In genomic region chr6:3447404-3447803, GRCm38 (mm10) we compare ENCODE assay signal across 8 mouse cellular contexts. TPM values are rescaled to one million over a fixed set of nuclear protein-coding genes. Genes with fewer than 3 reads are reported as not detected.
A peak's percentile ranks its signal among the peaks of the same experiment; 100 is the strongest.
DNase-seq lines count a peak whose midpoint lies in the region; ATAC-seq lines count a peak whose summit lies in the region.

No protein-coding gene starts in this region.

- H3K9ac ChIP-seq in midbrain, embryonic 13.5 days (replicated peaks): no peak overlapping the region

- H3K27ac ChIP-seq in midbrain, embryonic 13.5 days: no peak overlapping the region

- peak; percentile 23 to 39 for DNase-seq in urinary bladder, adult 18-20 months (ENCODE audit: low spot score in 2 of 2)
- no peak for DNase-seq in urinary bladder, adult 2 months (ENCODE audit: low spot score)
- peak; percentile 62 for DNase-seq in embryo, embryonic 11.5 days (ENCODE audit: low read depth, low spot score)
- DNase-seq in kidney, adult 11 months: peak; percentile 66
- peak; percentile 54 for DNase-seq in left cerebral cortex, postnatal 4 days
- peak; percentile 54 for DNase-seq in spleen, adult 12 weeks (ENCODE audit: low spot score)

- H3K4me3 ChIP-seq in midbrain, embryonic 13.5 days (replicated peaks): no peak overlapping the region

- H3K27me3 ChIP-seq in midbrain, embryonic 13.5 days: no peaks in the 10 kb centered on the region

- no peaks in the 10 kb centered on the region for H3K36me3 ChIP-seq in midbrain, embryonic 13.5 days

- intact Hi-C loops in left cerebral cortex, postnatal 4 days (cut with DNase I): no loop called here

- H3K4me1 ChIP-seq in midbrain, embryonic 13.5 days (replicated peaks): no peaks in the 10 kb centered on the region

- no peak overlapping the region for H3K4me2 ChIP-seq in midbrain, embryonic 13.5 days (replicated peaks)

- 12% methylated on average over 5 of the region's 5 CpGs for WGBS in midbrain, embryonic 13.5 days

- ATAC-seq in granulocyte monocyte progenitor cell, adult 5-6 weeks (replicated peaks; ENCODE audit: poor library complexity, severe bottlenecking): peak; percentile 100
- peak; percentile 89 for ATAC-seq in midbrain, embryonic 13.5 days

- H3K9me3 ChIP-seq in midbrain, embryonic 13.5 days: no peaks in the 10 kb centered on the region

RNA-seq across cellular contexts. Expression of gene Samd9l, which starts 48.0 kb away (rescaled TPM):
- polyA plus RNA-seq in urinary bladder, adult 2 months (2012; rRNA removed): 9.5 and 9.8 TPM in 2 replicates
- total RNA-seq in granulocyte monocyte progenitor cell, adult 5-6 weeks (2014; fragmentation: Nextera tagmentation): 1.6 and 3.2 TPM in 2 replicates
- total RNA-seq in granulocyte monocyte progenitor cell, adult 5-6 weeks (2017): 12.3 and 12.8 TPM in 2 replicates
- 1 to 10 TPM; 4.3 to 4.5 TPM for total RNA-seq in left cerebral cortex, postnatal 4 days (2021)
- polyA plus RNA-seq in midbrain, embryonic 13.5 days (2015; fragmentation: Nextera tagmentation; extraction: Ambion mirVana): 0.70 and 0.74 TPM in 2 replicates

RNA-seq across cellular contexts. Expression of gene Hepacam2, which starts 50.7 kb away (rescaled TPM):
- polyA plus RNA-seq in urinary bladder, adult 2 months (2012; rRNA removed): 1.1 and 2.0 TPM in 2 replicates
- total RNA-seq in granulocyte monocyte progenitor cell, adult 5-6 weeks (2014; fragmentation: Nextera tagmentation): not detected in 2 replicates
- 0.39 TPM in 1 of 2 replicates, not detected in the other for total RNA-seq in granulocyte monocyte progenitor cell, adult 5-6 weeks (2017)
- total RNA-seq in left cerebral cortex, postnatal 4 days (2021): under 1 TPM; 0.77 to 0.80 TPM
- 4.0 and 4.4 TPM in 2 replicates for polyA plus RNA-seq in midbrain, embryonic 13.5 days (2015; fragmentation: Nextera tagmentation; extraction: Ambion mirVana)

RNA-seq across cellular contexts. Expression of gene Vps50, which starts 50.8 kb away (rescaled TPM):
- polyA plus RNA-seq in urinary bladder, adult 2 months (2012; rRNA removed): 12.0 and 13.7 TPM in 2 replicates
- 29.3 and 37.3 TPM in 2 replicates for total RNA-seq in granulocyte monocyte progenitor cell, adult 5-6 weeks (2014; fragmentation: Nextera tagmentation)
- 43.4 and 51.6 TPM in 2 replicates for total RNA-seq in granulocyte monocyte progenitor cell, adult 5-6 weeks (2017)
- total RNA-seq in left cerebral cortex, postnatal 4 days (2021): 10 to 100 TPM; 61.2 to 61.5 TPM
- polyA plus RNA-seq in midbrain, embryonic 13.5 days (2015; fragmentation: Nextera tagmentation; extraction: Ambion mirVana): 47.7 and 52.6 TPM in 2 replicates
